Mouse (Mus musculus): Measurements from ENCODE around the gene Scarb2. TPM values are rescaled to one million over a fixed set of nuclear protein-coding genes. Genes with fewer than 3 reads are reported as not detected.

The Scarb2 gene
- total RNA-seq, 2 experiments from 2014 or later: 91.4 to 94.1 TPM

DNA sequence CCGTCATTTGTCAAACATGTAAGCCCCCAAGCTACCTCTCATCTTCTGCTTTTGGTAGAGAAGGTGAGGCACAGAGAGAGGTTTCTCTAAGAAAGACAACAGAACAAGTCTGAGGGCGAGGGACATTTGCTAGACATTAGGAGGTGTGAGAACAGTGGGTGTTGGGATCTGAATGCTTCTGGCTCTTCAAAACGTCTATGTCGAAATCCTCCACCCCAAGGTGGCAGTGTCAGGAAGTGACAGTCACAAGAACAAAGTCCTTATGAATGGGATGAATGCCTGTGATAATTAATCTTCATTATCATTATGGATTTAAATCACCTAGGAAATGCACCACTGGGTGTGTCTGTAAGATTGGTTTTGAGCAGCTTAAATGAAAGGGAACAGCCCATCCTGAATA lies 11.3 kb downstream of the Scarb2 start:
- DNase-seq (ENCODE audit: low spot score in 2 of 2): no peak

DNA sequence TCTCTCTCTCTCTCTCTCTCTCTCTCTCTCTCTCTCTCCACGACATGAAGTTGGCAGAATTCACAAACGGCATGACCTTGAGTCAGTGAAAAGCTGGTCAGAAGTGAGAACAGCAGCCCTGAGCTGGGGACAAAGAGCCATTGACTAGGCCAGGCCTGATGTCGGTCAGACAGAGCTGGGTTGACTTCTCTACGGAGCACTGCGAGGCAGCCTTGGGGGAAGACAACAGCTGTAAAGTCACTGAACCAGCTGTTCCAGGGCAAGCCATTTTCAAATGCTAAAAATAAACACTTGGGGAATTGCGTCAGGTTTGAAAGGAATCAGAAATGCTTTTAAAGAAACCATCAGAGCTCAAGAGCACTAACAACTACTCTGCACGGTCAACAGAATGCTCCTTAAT lies 13.2 kb downstream of the Scarb2 start:
- no peak for DNase-seq (ENCODE audit: low spot score in 2 of 2)

DNA sequence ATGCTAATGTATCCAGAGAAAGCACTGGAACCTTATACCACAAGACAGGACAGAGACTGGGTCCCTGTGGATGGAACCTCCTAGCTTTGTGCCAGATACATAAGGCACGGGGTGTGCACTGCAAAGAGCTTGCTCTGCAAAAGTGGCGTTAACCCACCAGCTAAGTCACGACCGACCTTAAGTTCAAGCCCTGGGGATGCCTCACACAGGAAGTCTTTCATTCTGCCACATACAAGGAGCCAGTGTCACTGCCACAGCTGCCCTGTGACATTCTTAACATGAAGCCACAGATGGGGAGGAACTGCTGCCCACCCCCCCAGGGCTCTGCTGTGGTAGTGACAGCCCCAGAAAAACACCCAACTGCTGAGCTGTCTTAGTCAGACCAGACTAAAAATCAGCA lies 15.9 kb downstream of the Scarb2 start:
- no peak for DNase-seq (ENCODE audit: low spot score in 2 of 2)

DNA sequence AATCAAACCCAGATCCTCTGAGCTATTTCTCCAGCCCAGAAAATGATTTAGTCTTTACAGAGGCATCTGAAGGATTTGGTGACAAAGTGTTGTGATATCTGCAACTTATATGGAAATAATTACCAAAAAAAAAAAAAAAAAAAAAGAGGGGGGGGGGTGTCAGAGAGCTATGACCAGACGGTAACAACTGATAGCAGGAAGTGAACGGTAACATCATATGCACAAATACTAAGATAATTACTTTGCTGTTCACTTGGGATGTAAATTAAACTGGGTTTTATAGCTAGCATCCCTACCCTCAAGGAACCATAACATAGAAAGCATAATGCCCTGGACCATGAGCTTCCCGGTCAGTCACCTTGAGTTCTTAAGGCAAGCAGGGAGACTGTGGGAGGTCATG lies 16.3 kb downstream of the Scarb2 start:
- no peak for DNase-seq (ENCODE audit: low spot score in 2 of 2)

DNA sequence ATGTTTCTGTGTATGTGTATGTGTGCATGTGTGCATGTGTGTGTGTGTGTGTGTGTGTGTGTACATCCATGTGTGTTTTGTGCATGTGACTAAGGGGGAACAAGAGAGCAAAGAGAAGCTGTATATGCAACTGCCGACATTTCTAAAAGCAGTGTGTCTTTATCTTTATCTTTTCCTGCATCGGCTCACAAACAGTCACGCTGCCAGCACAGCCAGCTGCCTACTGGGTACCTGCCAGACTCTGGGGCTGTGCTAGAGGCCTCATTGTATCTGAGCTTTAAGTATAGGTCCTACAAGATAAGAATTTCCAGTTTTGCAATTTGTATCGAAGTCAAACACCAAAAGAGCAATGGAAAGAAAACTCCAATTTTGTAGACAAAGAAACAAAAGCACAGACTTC lies 17.1 kb downstream of the Scarb2 start:
- DNase-seq (ENCODE audit: low spot score in 2 of 2): peak; percentile 47 to 49

DNA sequence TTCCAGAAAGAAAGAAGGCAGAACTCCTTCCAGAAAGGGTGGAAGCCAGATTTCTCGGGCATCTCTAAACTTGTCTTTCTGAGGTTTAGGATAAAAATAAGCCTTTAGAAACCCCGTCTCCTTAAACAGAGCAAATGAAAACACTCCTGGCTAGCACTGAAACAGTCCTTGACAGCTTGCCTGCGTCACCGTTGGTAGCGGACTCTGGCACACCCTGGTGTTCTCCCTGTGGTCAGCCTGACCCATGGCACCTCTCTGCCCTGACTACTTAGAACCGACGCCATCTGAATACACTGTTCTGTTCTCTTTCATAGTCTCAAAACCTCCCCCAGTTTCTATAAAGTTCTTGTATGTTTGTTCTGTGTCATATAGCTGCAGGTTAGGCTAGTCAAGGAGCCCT lies 17.7 kb downstream of the Scarb2 start:
- peak in 1 of 2 experiments; percentile 28 for DNase-seq (ENCODE audit: low spot score in 2 of 2)

DNA sequence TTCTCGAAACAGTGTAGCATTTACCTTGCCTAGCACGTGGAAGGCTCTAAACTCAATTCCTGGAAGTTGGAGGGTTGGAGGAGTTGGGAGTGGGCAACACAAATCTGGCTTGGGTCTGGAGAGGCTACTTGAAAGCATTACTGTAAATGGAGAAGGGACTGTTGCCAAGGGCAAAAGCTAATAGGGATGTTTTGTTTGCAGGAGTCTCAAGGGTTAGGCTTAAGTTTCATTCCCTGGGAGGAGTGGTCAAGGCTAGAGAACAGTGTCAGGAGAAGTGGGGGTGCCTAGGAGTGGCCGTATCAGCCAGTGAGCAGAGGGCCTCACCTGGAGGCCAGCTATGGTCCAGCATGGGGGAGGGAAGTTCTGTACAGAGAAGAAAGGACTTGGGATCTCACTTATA lies 18.2 kb downstream of the Scarb2 start:
- DNase-seq (ENCODE audit: low spot score in 2 of 2): no peak

DNA sequence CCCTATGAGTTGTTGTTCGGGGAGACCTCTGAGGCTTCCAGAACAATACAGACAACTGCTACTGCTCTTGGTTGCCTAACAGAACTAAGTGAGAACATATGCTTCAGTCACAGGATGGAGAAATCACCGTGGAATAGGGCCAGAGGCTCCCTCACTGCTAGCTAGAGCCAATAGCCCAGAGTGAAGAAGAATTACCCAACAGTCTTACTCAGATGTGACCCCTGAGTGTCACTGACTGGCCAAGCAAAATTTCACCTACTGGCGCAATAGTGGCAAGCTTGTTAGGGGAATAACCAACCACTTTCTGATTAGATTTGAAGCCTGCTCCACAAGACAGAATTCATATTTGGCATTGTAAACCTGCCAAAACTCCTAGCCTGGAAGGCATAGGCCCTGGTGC lies 19.9 kb downstream of the Scarb2 start:
- no peak for DNase-seq (ENCODE audit: low spot score in 2 of 2)

DNA sequence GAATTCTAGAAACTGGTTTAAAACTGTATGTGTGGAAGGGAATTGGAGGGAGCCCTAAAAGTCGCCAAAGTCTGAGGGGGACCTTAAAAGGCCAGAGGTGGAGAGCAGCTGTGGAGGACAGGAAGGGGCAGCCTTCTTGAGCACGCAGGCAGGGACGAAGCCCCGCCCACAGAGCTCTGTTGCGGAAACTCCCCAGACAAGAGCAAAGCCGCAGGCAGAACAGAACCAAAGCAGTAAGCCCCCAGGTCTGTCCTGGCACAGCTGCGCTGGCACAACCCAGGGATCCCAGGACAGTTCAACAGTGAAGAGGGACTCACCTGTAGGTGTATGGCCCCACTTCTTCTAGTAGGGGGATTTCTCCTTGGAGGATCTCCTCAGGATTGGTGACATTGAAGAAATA lies 21.8 kb downstream of the Scarb2 start:
- DNase-seq (ENCODE audit: low spot score in 2 of 2): no peak

DNA sequence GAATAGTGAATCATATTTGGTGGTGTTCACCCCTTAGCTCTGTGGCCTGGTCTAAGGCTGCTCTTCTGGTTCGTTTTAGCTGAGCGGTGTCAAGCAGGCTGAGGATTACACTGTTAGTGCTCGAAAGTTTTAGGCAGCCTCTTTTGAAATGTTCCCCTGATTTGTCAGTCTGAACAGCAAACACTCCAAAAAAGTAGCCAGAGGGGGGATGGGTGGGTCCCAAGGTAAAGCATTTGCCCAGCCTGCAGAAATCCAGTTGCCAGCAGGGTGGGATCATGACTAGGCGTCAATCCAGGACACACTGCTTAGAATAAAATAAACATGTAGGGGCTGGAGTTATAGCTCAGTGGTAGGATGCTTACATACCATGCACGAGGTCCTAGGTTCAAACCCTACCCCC lies 33.8 kb downstream of the Scarb2 start:
- no peak for DNase-seq (ENCODE audit: low spot score in 2 of 2)

DNA sequence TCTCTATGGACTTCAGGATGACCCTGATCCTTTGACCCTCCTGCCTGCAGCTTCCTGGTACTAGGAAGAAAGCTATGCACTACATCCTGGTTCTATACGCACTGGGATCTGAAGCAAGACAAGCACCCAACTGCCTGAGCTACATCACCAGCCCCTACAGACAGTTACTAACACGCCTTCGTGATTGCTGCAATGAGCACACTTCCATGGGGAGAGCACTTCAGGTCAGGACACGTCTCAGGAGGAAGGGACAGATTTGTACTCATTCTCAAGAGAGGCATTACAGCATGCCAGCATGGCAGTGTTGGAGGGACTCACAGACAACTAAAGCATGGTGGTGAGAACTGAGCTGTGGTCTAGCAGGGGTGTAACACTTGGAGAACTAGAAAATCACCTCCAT lies 35.1 kb downstream of the Scarb2 start:
- no peak for DNase-seq (ENCODE audit: low spot score in 2 of 2)

DNA sequence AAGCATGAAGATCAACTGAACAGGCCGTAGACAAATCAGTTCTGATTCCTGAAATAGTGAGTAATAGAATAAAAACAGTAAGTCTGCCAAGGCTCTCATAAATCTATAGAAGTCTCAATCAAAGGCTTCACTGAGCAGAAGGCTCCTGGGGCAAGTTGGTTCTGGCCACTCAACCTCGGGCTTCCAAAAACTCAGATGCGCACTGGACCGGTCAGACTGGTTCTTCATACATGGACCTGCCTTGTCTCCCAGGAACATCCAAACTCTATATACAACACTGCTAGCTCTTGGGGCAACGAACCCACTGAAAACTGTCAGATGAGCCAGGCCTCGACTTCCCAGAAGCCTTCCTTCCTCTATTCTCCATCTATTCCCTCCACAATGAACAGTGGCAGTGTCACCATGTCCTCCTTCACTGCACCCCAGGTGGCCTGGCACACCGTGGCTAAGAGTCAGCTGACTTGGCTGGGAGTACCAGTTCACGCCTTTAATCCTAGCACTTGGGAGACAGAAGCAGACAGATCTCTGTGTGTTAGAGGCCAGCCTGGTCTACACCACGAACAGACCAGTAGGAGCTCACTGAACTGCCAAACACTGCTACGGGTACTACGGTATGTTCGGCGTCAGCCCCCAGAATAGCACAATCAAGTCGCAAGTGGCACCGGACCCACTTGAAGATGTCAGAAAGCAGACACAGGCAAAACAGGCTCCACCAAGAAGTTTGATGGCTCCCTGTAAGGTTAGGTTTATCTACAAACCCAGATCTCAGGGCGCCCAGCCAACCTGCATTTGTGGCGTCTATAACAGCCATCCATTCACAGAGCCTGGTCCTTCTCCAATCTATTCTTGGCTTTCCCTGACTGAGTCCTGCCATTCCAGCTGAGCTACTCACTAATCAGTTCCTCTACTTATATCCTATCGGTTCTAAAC lies 37.2 kb downstream of the Scarb2 start:
- no peak for DNase-seq (ENCODE audit: low spot score in 2 of 2)

DNA sequence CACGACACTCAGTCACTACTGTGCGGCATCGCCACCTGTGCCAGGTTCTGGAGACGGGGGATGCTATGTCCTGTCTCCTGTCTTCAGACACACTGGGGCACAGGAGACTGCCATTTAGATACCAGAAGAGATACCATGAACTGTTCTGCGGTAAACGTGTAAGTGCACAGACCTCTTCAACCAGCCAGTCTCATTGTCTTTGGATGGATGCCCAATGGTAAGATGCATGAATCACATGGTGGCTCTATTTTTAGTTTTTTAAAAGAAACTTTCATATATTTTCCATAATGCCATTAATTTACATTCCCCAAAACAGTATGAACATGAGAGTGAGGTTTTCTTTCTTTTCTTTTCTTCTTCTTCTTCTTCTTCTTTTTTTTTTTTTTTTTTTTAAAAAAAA lies 38.4 kb downstream of the Scarb2 start:
- DNase-seq (ENCODE audit: low spot score in 2 of 2): no peak

DNA sequence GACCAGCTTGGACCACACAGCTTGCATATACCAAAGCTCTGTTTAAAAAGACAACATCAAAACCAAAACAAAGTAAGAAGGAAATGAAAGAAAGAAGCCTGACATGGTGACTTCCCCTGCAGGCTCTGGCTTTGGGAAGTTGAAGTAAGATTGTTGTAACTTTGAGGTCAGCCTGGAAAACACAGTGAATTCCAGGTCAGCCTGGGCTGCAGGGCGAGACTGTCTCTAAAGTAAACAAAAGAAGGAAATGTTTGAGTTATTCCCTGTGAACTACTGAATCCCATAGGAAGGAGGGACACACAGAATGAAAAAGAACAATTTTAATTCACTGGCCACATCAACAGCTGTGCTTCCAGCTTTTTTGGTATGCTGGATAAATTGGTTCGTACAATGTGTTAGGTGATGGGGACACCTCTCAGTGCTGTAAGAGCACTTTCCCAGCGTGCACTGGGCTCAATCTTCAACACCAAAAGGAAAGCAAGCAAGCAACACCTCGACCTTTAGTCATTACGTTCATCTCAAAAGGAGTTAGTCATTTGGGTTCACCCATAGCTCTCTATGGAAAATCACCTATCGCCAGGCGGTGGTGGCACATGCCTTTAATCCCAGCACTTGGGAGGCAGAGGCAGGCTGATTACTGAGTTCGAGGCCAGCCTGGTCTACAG lies 39.4 kb downstream of the Scarb2 start:
- DNase-seq (ENCODE audit: low spot score in 2 of 2): no peak

DNA sequence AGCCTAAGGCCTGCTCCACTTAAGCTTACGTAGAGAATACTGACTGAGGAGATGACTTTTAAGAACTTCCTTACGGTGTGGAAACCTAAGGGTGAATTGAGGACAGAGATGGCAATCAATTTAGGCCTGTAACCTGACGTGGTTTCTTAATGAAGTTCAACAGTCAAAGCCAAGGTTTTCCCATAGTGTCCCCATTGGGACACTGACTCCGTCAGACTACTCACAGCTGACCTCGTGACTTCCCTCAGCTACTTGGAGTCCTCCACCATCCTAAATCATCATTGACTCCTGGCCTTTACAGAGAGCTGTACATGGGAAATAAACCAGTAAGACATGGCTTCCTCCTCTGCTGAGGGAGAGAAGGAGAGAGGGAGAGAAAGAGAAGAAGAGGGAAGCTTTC lies 41.1 kb downstream of the Scarb2 start:
- no peak for DNase-seq (ENCODE audit: low spot score in 2 of 2)

DNA sequence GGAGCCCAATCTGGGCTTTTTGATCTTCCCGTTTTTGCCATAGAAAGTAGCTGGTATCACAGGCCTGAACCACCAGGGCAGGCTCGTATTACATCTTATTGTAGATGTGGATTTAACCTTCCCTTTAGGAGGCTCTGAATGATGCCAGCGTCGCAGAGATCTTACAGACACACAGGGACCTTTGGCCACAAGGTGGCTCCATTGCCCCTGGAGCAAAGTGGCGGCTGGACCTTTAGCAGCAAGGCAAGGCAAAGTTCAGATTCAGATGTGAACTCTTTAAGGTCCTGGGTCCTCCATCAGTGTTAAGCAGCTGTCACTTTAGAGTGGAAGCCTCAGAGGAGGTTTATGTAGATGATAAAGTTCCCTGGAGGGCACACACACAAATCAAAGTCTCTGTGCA lies 45.3 kb downstream of the Scarb2 start:
- DNase-seq (ENCODE audit: low spot score in 2 of 2): peak; percentile 57 to 62

DNA sequence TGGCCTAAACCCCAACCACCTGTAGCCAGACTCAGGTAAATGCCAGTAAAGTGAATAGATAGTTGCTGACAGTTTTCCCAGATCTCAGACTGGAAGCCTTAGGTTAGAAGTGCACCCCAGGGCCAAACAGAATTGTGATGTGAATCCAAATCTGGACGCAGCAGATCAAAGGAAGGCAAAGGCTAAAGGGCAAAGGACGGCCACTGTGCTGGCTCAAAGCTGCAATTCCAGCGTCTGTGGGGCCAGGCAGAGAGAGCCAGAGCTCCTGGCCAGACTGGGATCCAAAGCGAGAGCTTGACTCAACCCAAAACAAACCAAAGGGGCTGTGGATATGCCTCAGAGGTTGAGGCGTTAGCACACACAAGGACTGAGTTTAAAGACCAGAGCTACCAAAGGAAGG lies 47.9 kb downstream of the Scarb2 start:
- DNase-seq (ENCODE audit: low spot score in 2 of 2): no peak

DNA sequence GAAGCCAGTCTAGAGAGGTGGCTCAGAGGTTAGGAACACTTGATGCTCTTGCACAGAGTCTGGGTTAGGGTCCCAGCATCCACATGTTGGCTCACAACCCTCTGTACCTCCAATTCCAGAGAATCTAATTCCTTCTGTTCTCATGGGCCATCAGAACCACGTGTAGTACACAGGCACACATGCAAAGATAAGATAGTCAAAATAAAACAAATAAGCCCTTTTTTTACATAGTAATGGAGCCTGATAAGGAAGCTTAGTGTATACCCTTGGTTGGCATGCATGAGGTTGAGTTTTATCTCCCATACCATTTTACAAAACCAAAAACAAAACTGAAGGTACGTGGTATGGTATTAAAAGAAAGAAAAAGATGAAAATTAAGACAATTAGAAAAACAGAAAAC lies 49.2 kb downstream of the Scarb2 start:
- DNase-seq (ENCODE audit: low spot score in 2 of 2): no peak

DNA sequence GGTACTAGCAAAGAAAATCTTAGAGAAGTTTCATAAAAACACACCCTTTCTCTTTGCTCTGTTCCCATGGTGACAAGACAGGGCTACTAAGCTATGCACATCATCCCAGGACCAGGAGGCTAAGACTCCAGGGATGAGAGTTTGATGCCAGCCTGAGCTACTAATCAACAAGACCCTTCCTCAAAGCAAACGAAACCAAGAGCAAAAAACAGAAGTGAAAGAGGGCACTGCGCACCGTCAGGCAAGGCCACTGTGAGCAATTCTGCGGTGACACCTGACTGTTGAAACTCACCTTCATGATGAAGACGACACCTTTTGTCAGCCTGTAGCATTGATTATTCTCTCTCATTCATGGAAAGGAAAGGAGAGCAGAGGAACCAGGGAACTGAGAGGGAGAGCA lies 53.8 kb downstream of the Scarb2 start:
- no peak for DNase-seq (ENCODE audit: low spot score in 2 of 2)

DNA sequence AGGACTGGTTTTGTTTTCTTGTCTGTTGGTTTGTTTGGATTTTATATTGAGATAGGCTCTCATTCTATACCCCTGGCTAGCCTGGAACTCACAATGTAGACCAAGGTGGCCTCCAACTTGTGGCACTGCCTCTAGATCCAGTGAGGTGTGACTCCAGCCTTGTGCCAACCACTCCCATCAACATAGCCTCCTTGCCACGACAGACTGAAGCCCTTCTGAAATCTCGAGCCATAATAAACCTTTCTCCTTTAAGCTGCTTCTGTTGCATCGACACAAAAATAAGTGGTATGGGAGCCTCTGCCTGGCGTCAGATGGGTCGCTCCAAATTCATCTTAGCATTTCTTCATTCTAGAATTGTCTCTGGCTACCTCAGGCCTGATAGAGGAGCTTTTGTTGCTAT lies 59.9 kb downstream of the Scarb2 start:
- no peak for DNase-seq (ENCODE audit: low spot score in 2 of 2)

DNA sequence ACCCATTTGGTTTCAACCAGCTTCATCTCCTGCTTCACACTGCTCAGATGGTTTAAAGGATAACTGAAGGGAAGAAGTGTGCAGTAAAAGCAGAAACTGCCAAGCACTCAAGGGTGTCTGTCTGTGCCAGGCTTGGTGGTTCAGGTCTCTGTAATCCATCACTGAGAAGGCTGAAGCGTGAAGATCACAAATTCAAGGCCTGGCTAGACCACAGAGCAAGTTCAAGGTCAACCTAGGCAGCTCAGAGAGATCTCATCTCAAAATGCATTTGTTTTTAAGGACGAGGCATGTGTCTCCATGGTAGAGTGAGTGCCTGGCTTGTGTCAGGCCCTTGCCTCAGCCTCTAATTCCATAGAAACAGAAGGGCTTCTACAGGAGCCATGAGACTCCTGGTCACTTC lies 61.6 kb downstream of the Scarb2 start:
- DNase-seq (ENCODE audit: low spot score in 2 of 2): no peak

DNA sequence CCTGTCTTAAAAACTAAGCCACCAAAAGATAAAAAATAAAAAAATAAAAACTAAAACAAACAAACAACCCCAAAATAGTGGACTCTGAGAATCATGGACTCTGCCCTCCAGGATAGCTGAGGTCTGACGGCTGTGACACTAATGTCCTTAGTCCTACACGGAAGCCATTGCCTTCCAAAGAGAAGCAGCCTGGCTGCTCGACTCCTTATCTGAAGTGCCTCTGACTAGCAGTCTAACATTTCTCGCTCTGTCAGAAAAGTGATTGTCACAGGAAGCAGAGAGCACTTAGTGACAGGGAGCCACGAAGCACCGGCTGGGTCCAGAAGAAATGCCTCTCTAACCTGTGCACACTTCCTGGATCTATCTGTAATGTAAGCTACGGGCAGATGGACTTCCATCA lies 63.7 kb downstream of the Scarb2 start:
- no peak for DNase-seq (ENCODE audit: low spot score in 2 of 2)

DNA sequence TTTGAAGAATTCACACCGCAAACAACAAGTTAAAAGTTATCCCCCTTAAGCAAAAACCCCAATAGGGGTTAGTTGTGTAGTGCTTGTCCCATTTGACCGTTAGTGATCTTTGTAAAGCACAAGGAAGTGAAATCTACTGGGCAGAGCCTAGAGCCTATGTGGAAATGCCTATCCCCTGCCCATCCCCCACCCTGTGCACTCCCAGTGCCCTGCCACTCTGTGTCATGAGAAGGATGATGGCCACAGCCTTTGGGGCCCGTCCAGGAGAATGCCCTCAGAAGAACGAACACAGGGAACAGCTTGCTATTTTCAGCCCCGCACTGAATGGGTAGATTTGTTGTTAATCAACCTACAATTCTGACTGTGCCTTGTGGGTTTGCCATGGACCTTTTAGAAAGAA lies 65.1 kb downstream of the Scarb2 start:
- no peak for DNase-seq (ENCODE audit: low spot score in 2 of 2)

All from left cerebral cortex, adult 18-20 months (tissue).